Mouse (Mus musculus): ENCODE results near the gene Rab34. TPM values are rescaled to one million over a fixed set of nuclear protein-coding genes. Genes with fewer than 3 reads are reported as not detected.

Gene Rab34
- polyA plus RNA-seq, 1 experiment from 2014 or later, result 123 TPM

- peak overlapping the region; percentile 98; the same call in 1 of the 2 replicates for H3K27ac ChIP-seq (replicated peaks)
- H3K4me3 ChIP-seq, result peak overlapping the region; percentile 84; the same call in 1 of the 2 replicates
- DNase-seq (ENCODE audit: low spot score), result no peak
- H3K27me3 ChIP-seq (replicated peaks; ENCODE audit: low read depth, poor library complexity, severe bottlenecking), result peaks cover 14% of the 10 kb centered on the region
- H3K36me3 ChIP-seq (replicated peaks), result peaks cover 41% of the 10 kb centered on the region
- H3K9me3 ChIP-seq, result no peaks in the 10 kb centered on the region
- peaks cover 55% of the 10 kb centered on the region for H3K4me1 ChIP-seq
- WGBS, result 58% methylated on average over 6 of the region's 6 CpGs
Measured at GRCm38 (mm10) chr11:78166640-78167039, 21.6 kb upstream of the Rab34 start.

GRCm38 (mm10) chr11:78167257-78167959 lies 20.8 kb upstream of the Rab34 start:
- no peak for DNase-seq (ENCODE audit: low spot score)
- peak overlapping the region; percentile 25; the same call in 1 of the 2 replicates for H3K4me3 ChIP-seq
- H3K4me1 ChIP-seq, result peaks cover 50% of the 10 kb centered on the region
- 86% methylated on average over 14 of the region's 14 CpGs for WGBS
- H3K36me3 ChIP-seq (replicated peaks), result peaks cover 39% of the 10 kb centered on the region
- H3K27me3 ChIP-seq (replicated peaks; ENCODE audit: low read depth, poor library complexity, severe bottlenecking), result peaks cover 14% of the 10 kb centered on the region
- H3K9me3 ChIP-seq, result no peaks in the 10 kb centered on the region
- no peak overlapping the region; the same call in 1 of the 2 replicates for H3K27ac ChIP-seq (replicated peaks)

GRCm38 (mm10) chr11:78168541-78169468 lies 19.4 kb upstream of the Rab34 start:
- DNase-seq (ENCODE audit: low spot score), result no peak
- Histone ChIP-seq H3K4me1 (peaks cover 36% of the 10 kb centered on the region), H3K4me3 (peak overlapping the region; percentile 25; the same call in 1 of the 2 replicates), H3K27me3 (replicated peaks; ENCODE audit: low read depth, poor library complexity, severe bottlenecking) (peaks cover 14% of the 10 kb centered on the region), H3K9me3 (no peaks in the 10 kb centered on the region), H3K36me3 (replicated peaks) (peaks cover 28% of the 10 kb centered on the region), H3K27ac (replicated peaks) (0 out of 2 replicates have a peak overlapping the region, but pooled peaks have one; percentile 6)
- WGBS, result 55% methylated on average over 19 of the region's 19 CpGs

- 85% methylated on average over 15 of the region's 15 CpGs for WGBS
- DNase-seq (ENCODE audit: low spot score), result no peak
- Histone ChIP-seq H3K9me3 (no peaks in the 10 kb centered on the region), H3K4me3 (no peak overlapping the region), H3K4me1 (peaks cover 39% of the 10 kb centered on the region), H3K36me3 (replicated peaks) (peaks cover 27% of the 10 kb centered on the region), H3K27me3 (replicated peaks; ENCODE audit: low read depth, poor library complexity, severe bottlenecking) (peaks cover 14% of the 10 kb centered on the region), H3K27ac (replicated peaks) (no peak overlapping the region)
Measured at GRCm38 (mm10) chr11:78170306-78170705, 17.9 kb upstream of the Rab34 start.

- Histone ChIP-seq H3K27ac (replicated peaks) (no peak overlapping the region), H3K27me3 (replicated peaks; ENCODE audit: low read depth, poor library complexity, severe bottlenecking) (peaks cover 14% of the 10 kb centered on the region)
- 63% methylated on average over 4 of the region's 4 CpGs for WGBS
Measured at GRCm38 (mm10) chr11:78171328-78171727, 16.9 kb upstream of the Rab34 start.

GRCm38 (mm10) chr11:78172034-78172747 lies 16.0 kb upstream of the Rab34 start:
- H3K4me3 ChIP-seq, result no peak overlapping the region
- WGBS, result 83% methylated on average over 16 of the region's 16 CpGs
- H3K27ac ChIP-seq (replicated peaks), result no peak overlapping the region
- DNase-seq (ENCODE audit: low spot score), result no peak
- H3K9me3 ChIP-seq, result no peaks in the 10 kb centered on the region
- H3K4me1 ChIP-seq, result peaks cover 32% of the 10 kb centered on the region
- peaks cover 7% of the 10 kb centered on the region for H3K27me3 ChIP-seq (replicated peaks; ENCODE audit: low read depth, poor library complexity, severe bottlenecking)
- peaks cover 27% of the 10 kb centered on the region for H3K36me3 ChIP-seq (replicated peaks)

More at GRCm38 (mm10) chr11:78171328-78171727, 16.9 kb upstream of the Rab34 start:
- Histone ChIP-seq H3K36me3 (replicated peaks) (peaks cover 27% of the 10 kb centered on the region), H3K4me3 (no peak overlapping the region), H3K4me1 (peaks cover 35% of the 10 kb centered on the region), H3K9me3 (no peaks in the 10 kb centered on the region)
- DNase-seq (ENCODE audit: low spot score), result no peak

- no peaks in the 10 kb centered on the region for H3K9me3 ChIP-seq
- 88% methylated on average over 19 of the region's 19 CpGs for WGBS
- no peak overlapping the region for H3K4me3 ChIP-seq
- peaks cover 34% of the 10 kb centered on the region for H3K4me1 ChIP-seq
- peaks cover under 1% of the 10 kb centered on the region; the same call in 1 of the 2 replicates for H3K27me3 ChIP-seq (replicated peaks; ENCODE audit: low read depth, poor library complexity, severe bottlenecking)
- no peak overlapping the region for H3K27ac ChIP-seq (replicated peaks)
- peaks cover 23% of the 10 kb centered on the region for H3K36me3 ChIP-seq (replicated peaks)
- DNase-seq (ENCODE audit: low spot score), result no peak
Measured at GRCm38 (mm10) chr11:78172748-78173383, 15.4 kb upstream of the Rab34 start.

GRCm38 (mm10) chr11:78174506-78174905 lies 13.7 kb upstream of the Rab34 start:
- Histone ChIP-seq H3K4me1 (peaks cover 44% of the 10 kb centered on the region), H3K36me3 (replicated peaks) (peaks cover 31% of the 10 kb centered on the region), H3K4me3 (no peak overlapping the region), H3K27ac (replicated peaks) (no peak overlapping the region), H3K9me3 (no peaks in the 10 kb centered on the region), H3K27me3 (replicated peaks; ENCODE audit: low read depth, poor library complexity, severe bottlenecking) (no peaks in the 10 kb centered on the region)
- DNase-seq (ENCODE audit: low spot score), result no peak
- 87% methylated on average over 3 of the region's 3 CpGs for WGBS

- peaks cover 37% of the 10 kb centered on the region for H3K36me3 ChIP-seq (replicated peaks)
- no peak for DNase-seq (ENCODE audit: low spot score)
- peak overlapping the region; percentile 92 for H3K27ac ChIP-seq (replicated peaks)
- H3K9me3 ChIP-seq, result no peaks in the 10 kb centered on the region
- peaks cover 57% of the 10 kb centered on the region for H3K4me1 ChIP-seq
- no peaks in the 10 kb centered on the region for H3K27me3 ChIP-seq (replicated peaks; ENCODE audit: low read depth, poor library complexity, severe bottlenecking)
- 12% methylated on average over 10 of the region's 10 CpGs for WGBS
- peak overlapping the region; percentile 70 for H3K4me3 ChIP-seq
Measured at GRCm38 (mm10) chr11:78175771-78176401, 12.3 kb upstream of the Rab34 start.

- peak within 1 kb of the TSS; percentile 70 for H3K4me3 ChIP-seq
Measured at GRCm38 (mm10) chr11:78176402-78176862, 11.8 kb upstream of the Rab34 start, which contains the start of the genes Nek8 and Tlcd1. Gene Nek8 (minus strand): TSS chr11:78176675. Gene Tlcd1 (plus strand): TSS chr11:78176711.

GRCm38 (mm10) chr11:78176905-78177331 lies 11.3 kb upstream of the Rab34 start:
- H3K27me3 ChIP-seq (replicated peaks; ENCODE audit: low read depth, poor library complexity, severe bottlenecking), result no peaks in the 10 kb centered on the region
- H3K27ac ChIP-seq (replicated peaks), result peak overlapping the region; percentile 92
- no peaks in the 10 kb centered on the region for H3K9me3 ChIP-seq
- under 1% methylated on average over 23 of the region's 23 CpGs for WGBS
- DNase-seq (ENCODE audit: low spot score), result no peak
- H3K36me3 ChIP-seq (replicated peaks), result peaks cover 42% of the 10 kb centered on the region
- H3K4me1 ChIP-seq, result peaks cover 65% of the 10 kb centered on the region
- H3K4me3 ChIP-seq, result peak overlapping the region; percentile 70

More at GRCm38 (mm10) chr11:78176402-78176862, 11.8 kb upstream of the Rab34 start, which contains the start of the genes Nek8 and Tlcd1:
- peak; percentile 92 for DNase-seq (ENCODE audit: low spot score)
- Histone ChIP-seq H3K27me3 (replicated peaks; ENCODE audit: low read depth, poor library complexity, severe bottlenecking) (no peaks in the 10 kb centered on the region), H3K4me1 (peaks cover 63% of the 10 kb centered on the region), H3K27ac (replicated peaks) (peak within 1 kb of the TSS; percentile 92), H3K36me3 (replicated peaks) (peaks cover 39% of the 10 kb centered on the region), H3K9me3 (no peaks in the 10 kb centered on the region)
- under 1% methylated on average over 32 of the region's 32 CpGs for WGBS

Data from embryonic facial prominence, embryonic 10.5 days (tissue).